Mouse (Mus musculus): ENCODE measurements around the gene Timm10.

DNA sequence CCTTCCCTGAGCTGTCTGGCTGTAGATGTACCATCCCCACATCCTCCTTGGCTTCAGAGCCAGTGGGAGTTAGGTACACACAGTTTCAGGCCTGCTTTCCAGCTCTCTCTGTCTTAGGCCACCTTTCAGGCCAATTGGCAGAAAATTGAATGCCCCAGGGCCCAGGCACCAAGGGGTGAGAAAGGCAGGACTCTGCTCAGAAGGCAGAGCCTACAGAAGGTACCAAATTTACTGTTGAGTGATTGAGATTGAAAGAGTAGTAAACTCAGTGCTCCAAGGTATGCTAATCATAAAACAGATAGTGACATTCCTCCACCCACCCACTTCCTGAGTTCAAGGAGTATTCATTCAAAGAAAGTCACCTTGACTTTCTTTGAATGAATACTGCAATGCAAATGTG lies 17.5 kb upstream of the Timm10 start:
- TF ChIP-seq TAL1 (IDR thresholded peaks at IDR 0.05; ENCODE audit: low read length) (no peak), GATA1 (IDR thresholded peaks at IDR 0.05; ENCODE audit: low read length) (no peak)

All from erythroblast, embryonic 14.5 days (primary cell).